Mouse (Mus musculus) embryonic facial prominence, embryonic 14.5 days (tissue): ENCODE measurements around the gene Stk24. TPM values are rescaled to one million over a fixed set of nuclear protein-coding genes. Genes with fewer than 3 reads are reported as not detected.
A peak's percentile ranks its signal among the peaks of the same experiment; 100 is the strongest.

Experiments used
- ATAC-seq: fragments of 200-750 bp; cut with Nextera tagmentation; 2 replicates; pipeline ENCODE4 v1.8.0; 2017; ENCODE audit warnings: low read depth, moderate number of reproducible peaks, moderate TSS enrichment
- DNase-seq: peaks from one replicate; pipeline ENCODE4 v3.0.0-alpha.2; 2015; ENCODE audit warnings: low spot score
- H3K27ac ChIP-seq: fragments of 300-500 bp; sonication (generic); replicated peaks from 2 replicates; pipeline ENCODE4 v1.5.1; 2014; ENCODE audit warnings: low read depth, mild to moderate bottlenecking, low read length, moderate library complexity
- H3K27me3 ChIP-seq: fragments of 300-500 bp; sonication (generic); replicated peaks from 2 replicates; pipeline ENCODE4 v1.6.1; 2014; ENCODE audit warnings: low read length; ENCODE audit not compliant: control insufficient read depth, insufficient read depth
- H3K36me3 ChIP-seq: fragments of 300-500 bp; sonication (generic); 2 replicates; pipeline ENCODE4 v1.6.1; 2014; ENCODE audit warnings: low read length, mixed read lengths; ENCODE audit not compliant: control insufficient read depth, insufficient read depth
- H3K4me1 ChIP-seq: fragments of 300-500 bp; sonication (generic); 2 replicates; pipeline ENCODE4 v1.6.1; 2014; ENCODE audit warnings: antibody characterized with exemption, low read length; ENCODE audit not compliant: control insufficient read depth, insufficient read depth
- H3K4me2 ChIP-seq: fragments of 300-500 bp; sonication (generic); 2 replicates; pipeline ENCODE4 v1.6.1; 2014; ENCODE audit warnings: low read depth, mild to moderate bottlenecking, low read length, moderate library complexity, mixed read lengths
- H3K4me3 ChIP-seq: fragments of 300-500 bp; sonication (generic); 2 replicates; pipeline ENCODE4 v1.5.1; 2014; ENCODE audit warnings: low read depth, mild to moderate bottlenecking, low read length
- H3K9ac ChIP-seq: fragments of 300-500 bp; sonication (generic); 2 replicates; pipeline ENCODE4 v1.6.1; 2014; ENCODE audit warnings: low read depth, mild to moderate bottlenecking, low read length, moderate library complexity, mixed read lengths
- H3K9me3 ChIP-seq: fragments of 300-500 bp; sonication (generic); 2 replicates; pipeline ENCODE4 v1.6.1; 2016; ENCODE audit warnings: low read length; ENCODE audit not compliant: control insufficient read depth
- WGBS: fragments of 180-500 bp; shearing (Covaris S2); extraction: QIAGEN DNeasy Blood & Tissue Kit; methylation state at CpG from one replicate; pipeline ENCODE4 v1.1.7; 2014; 5-methylcytosine and 5-hydroxymethylcytosine counted together
- polyA plus RNA-seq: library from polyadenylated mRNA; unstranded; fragments of >200 nt; fragmentation: Nextera tagmentation; extraction: Ambion mirVana; gene quantifications from 2 replicates; pipeline ENCODE4 v1.2.1, GENCODE M21; 2014

The Stk24 gene
- polyA plus RNA-seq, result 38.9 and 46.0 TPM in 2 replicates

DNA sequence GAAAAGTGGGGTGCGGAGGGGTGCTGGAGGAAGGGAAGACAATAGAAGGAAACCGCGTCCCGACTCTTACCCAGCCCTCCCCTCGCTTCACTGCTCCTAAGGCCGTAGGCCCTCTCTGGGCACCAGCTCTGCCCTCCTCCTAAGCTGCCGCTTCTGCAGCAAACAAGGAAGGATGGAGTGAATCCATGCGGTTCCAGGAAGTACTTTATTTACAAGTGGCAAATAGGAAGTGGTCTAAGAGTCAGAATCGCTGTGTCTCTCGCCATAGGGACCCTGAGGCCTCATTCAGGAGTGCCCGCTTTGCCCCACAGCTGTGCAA, at the start of gene Stk24:
Stk24 (minus strand) TSS at position 185 of the 319 bp plus-strand sequence.
- no peaks in the 10 kb centered on the region for H3K9me3 ChIP-seq
- H3K36me3 ChIP-seq, result no peaks in the 10 kb centered on the region
- peaks cover 13% of the 10 kb centered on the region for H3K4me1 ChIP-seq
- WGBS, result 7% methylated on average over 11 of the region's 11 CpGs
- no peak; the same call in 1 of the 2 replicates for ATAC-seq
- H3K9ac ChIP-seq, result peak within 1 kb of the TSS; percentile 92
- peak within 1 kb of the TSS; percentile 92 for H3K4me3 ChIP-seq
- no peaks in the 10 kb centered on the region for H3K27me3 ChIP-seq
- DNase-seq, result no peak
- peak within 1 kb of the TSS; percentile 87 for H3K4me2 ChIP-seq
- peak within 1 kb of the TSS; percentile 86 for H3K27ac ChIP-seq

DNA sequence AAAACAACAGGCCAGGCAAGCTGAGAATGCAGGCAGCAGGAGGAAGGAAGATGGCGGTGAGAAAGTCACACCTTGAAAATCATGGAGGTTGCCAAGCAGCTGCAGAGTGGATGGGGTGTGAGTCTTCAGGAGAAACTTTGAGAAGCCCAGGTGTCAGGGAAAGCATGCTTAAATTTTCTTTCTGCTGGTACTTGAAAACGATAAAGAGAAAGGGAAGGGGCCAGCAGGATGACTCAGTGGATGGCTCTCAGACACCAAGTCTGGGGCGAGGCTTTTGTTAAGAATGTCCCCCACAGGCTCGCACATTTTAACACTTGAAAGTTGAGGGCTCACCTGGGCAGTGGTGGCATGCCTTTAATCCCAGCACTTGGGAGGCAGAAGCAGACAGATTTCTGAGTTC, 48.3 kb upstream of the Stk24 start:
- H3K9ac ChIP-seq, result no peak overlapping the region
- no peaks in the 10 kb centered on the region for H3K27me3 ChIP-seq
- no peak overlapping the region for H3K4me2 ChIP-seq
- H3K4me1 ChIP-seq, result no peaks in the 10 kb centered on the region
- H3K36me3 ChIP-seq, result no peaks in the 10 kb centered on the region
- H3K9me3 ChIP-seq, result peaks cover 10% of the 10 kb centered on the region; the same call in 1 of the 2 replicates
- no peak overlapping the region for H3K4me3 ChIP-seq
- DNase-seq, result no peak
- no peak overlapping the region for H3K27ac ChIP-seq
- 96% methylated on average over 4 of the region's 4 CpGs for WGBS
- ATAC-seq, result no peak

DNA sequence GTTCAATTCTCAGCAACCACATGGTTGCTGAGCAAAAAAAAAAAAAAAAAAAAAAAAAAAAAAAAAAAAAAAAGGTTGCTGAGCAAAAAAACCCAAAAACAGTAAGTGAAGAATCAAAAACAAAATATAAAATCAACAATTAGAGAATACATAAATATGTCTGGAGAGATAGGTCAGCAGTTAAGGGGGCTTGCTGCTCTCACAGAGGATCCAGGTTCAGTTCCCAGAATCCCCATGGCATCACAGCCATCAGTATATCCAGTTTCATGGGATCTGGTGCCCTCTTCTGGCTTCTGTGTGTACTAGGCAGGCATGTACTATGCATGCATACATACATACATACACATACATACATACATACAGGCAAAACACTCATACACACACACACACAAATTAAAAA, 46.9 kb upstream of the Stk24 start:
- Histone ChIP-seq H3K36me3 (no peaks in the 10 kb centered on the region), H3K4me3 (no peak overlapping the region), H3K9me3 (peaks cover 10% of the 10 kb centered on the region; the same call in 1 of the 2 replicates), H3K4me2 (no peak overlapping the region), H3K27ac (no peak overlapping the region), H3K9ac (no peak overlapping the region), H3K4me1 (no peaks in the 10 kb centered on the region), H3K27me3 (no peaks in the 10 kb centered on the region)
- no peak for DNase-seq
- no peak for ATAC-seq

DNA sequence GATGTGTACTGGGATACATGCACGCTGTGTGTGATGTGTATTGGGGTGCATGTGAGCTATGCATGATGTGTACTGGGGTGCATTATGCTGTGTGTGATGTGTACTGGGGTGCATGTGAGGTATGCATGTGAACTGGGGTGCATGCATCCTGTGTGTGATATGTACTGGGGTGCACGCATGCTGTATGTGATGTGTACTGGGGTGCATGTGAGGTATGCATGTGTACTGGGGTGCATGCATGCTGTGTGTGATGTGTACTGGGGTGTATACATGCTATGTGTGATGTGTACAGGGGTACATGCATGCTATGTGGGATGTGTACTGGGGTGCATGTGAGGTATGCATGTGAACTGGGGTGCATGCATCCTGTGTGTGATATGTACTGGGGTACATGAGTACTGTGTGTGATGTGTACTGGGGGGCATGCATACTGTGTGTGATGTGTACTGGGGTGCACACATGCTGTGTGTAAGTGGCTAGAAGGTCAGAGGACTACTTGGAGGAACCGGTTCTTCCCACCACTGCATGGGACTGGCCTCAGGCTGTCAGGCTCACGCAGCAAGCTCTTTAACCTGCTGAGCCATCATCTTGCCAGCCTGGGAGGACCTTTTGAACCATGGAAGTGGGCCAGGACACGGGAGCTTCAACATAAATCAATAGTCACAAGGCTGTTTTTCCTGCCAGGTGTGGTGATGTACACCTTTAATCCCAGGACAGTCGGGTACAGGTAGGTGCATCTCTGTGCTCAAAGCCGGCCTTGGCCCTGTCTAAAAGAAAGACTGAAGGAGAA, 45.4 kb upstream of the Stk24 start:
- H3K4me1 ChIP-seq, result no peaks in the 10 kb centered on the region
- H3K4me2 ChIP-seq, result no peak overlapping the region
- no peak overlapping the region for H3K9ac ChIP-seq
- H3K9me3 ChIP-seq, result peaks cover 20% of the 10 kb centered on the region; the same call in 1 of the 2 replicates
- H3K4me3 ChIP-seq, result no peak overlapping the region
- 73% methylated on average over 7 of the region's 7 CpGs for WGBS
- H3K36me3 ChIP-seq, result no peaks in the 10 kb centered on the region
- H3K27me3 ChIP-seq, result no peaks in the 10 kb centered on the region
- DNase-seq, result no peak
- H3K27ac ChIP-seq, result no peak overlapping the region
- ATAC-seq, result no peak

DNA sequence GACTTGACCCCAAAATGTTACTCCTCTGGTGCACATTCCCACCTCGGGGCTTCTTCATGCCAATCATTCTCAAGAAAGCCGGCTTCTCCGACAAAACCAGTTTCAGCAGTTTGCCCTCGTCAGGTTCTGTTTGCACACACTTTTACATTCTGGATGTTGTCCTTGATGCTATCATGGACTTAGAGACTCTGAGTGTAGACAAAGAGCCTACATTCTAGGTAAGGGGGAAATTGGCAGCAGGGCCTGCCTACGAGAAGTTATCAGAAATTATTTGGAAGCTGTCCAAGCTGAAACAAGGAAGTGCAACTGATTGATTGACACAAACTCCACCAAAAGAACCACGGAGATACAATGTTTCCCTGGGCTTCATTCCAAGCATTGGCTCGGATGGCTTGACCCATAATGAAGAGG, 43.5 kb upstream of the Stk24 start:
- Histone ChIP-seq H3K4me3 (no peak overlapping the region), H3K27ac (no peak overlapping the region), H3K9ac (no peak overlapping the region), H3K36me3 (no peaks in the 10 kb centered on the region), H3K9me3 (peaks cover 18% of the 10 kb centered on the region; the same call in 1 of the 2 replicates), H3K27me3 (no peaks in the 10 kb centered on the region), H3K4me2 (no peak overlapping the region), H3K4me1 (no peaks in the 10 kb centered on the region)
- ATAC-seq, result no peak
- peak; percentile 68 for DNase-seq
- WGBS, result 45% methylated on average over 7 of the region's 7 CpGs

DNA sequence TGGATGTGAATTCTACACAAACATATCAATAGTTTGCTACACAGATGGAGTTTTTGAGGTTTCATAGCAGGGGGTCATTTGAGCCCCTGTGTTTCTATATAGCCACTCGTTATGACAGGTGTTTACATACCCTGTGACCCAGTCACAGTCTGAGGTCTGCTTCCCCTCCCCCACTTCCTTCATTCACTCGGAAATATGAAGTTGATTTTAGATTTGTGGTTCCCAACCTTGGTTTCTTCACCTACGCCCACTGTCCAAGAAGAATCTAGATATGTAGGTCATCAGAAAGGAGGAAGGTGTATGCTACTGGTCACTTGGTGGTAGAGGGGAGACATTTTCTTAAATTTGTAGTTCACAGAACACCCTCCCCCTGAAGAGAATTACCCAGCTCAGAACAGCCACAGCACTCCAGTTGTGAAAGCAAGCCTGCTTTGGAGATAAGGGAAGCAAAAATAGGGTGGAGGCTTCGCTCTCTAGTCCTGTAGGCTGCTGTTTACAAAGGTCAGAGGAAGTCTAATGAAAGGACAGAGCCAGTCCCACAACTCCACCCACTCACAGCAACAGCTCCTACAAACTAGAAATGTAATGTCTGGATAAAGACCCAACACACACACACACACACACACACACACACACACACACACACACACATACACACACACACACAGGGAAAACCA, 43.0 kb upstream of the Stk24 start:
- peaks cover 13% of the 10 kb centered on the region; the same call in 1 of the 2 replicates for H3K9me3 ChIP-seq
- WGBS, result 61% methylated on average over 4 of the region's 4 CpGs
- no peak overlapping the region for H3K4me3 ChIP-seq
- H3K4me2 ChIP-seq, result no peak overlapping the region
- H3K4me1 ChIP-seq, result no peaks in the 10 kb centered on the region
- no peaks in the 10 kb centered on the region for H3K36me3 ChIP-seq
- no peaks in the 10 kb centered on the region for H3K27me3 ChIP-seq
- no peak overlapping the region for H3K9ac ChIP-seq
- no peak overlapping the region for H3K27ac ChIP-seq
- DNase-seq (no peak), ATAC-seq (no peak)

DNA sequence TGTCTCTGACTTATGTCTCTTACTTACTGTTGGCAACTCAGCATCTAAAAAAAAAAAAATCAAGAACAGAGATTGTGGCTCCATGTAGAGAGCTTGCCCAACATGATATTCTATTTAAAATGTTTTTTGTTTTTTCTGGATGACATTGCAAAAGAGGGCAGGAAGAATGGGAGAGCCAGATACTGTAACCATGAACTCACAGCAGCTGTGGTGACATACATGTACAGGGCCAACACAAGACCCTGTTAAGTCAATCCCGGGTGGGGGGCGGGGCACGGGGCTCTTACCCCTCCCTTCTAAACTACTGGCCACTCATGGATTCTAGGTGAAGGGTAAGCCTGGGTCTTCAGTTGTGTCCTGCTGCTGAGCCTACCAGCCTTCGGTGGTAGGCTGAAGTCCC, 42.2 kb upstream of the Stk24 start:
- H3K4me1 ChIP-seq, result no peaks in the 10 kb centered on the region
- no peak overlapping the region for H3K4me3 ChIP-seq
- H3K4me2 ChIP-seq, result no peak overlapping the region
- H3K36me3 ChIP-seq, result no peaks in the 10 kb centered on the region
- ATAC-seq, result no peak
- H3K27me3 ChIP-seq, result no peaks in the 10 kb centered on the region
- 90% methylated on average over 4 of the region's 4 CpGs for WGBS
- H3K9me3 ChIP-seq, result peaks cover 10% of the 10 kb centered on the region; the same call in 1 of the 2 replicates
- no peak for DNase-seq
- H3K9ac ChIP-seq, result no peak overlapping the region
- no peak overlapping the region for H3K27ac ChIP-seq

DNA sequence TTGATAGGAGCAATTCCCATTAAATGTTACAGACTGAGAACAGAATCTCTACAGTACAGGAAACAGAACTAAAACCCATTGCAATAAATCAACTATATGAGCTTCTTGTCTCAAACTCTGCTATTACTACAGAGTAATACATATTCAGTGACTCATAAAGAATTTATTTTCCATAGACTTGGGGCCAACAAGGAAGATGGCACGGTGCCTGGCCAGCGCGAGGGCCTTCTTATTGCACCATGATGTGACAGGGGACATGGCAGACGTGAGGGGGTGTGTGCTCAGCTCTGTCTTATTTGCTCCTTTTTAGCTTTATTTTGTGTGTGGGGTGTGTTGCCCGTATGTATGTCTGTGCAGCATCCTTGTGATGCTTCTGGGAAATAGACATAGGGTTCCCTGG, 37.8 kb upstream of the Stk24 start:
- no peaks in the 10 kb centered on the region for H3K36me3 ChIP-seq
- H3K4me1 ChIP-seq, result no peaks in the 10 kb centered on the region
- WGBS, result 88% methylated on average over 5 of the region's 5 CpGs
- no peak overlapping the region for H3K4me3 ChIP-seq
- DNase-seq (no peak), ATAC-seq (no peak)
- no peaks in the 10 kb centered on the region for H3K27me3 ChIP-seq
- no peak overlapping the region for H3K4me2 ChIP-seq
- no peak overlapping the region for H3K27ac ChIP-seq
- peaks cover 10% of the 10 kb centered on the region; the same call in 1 of the 2 replicates for H3K9me3 ChIP-seq
- H3K9ac ChIP-seq, result no peak overlapping the region
